20 mouse cellular contexts compared by ENCODE assay signal in the genomic region with DNA sequence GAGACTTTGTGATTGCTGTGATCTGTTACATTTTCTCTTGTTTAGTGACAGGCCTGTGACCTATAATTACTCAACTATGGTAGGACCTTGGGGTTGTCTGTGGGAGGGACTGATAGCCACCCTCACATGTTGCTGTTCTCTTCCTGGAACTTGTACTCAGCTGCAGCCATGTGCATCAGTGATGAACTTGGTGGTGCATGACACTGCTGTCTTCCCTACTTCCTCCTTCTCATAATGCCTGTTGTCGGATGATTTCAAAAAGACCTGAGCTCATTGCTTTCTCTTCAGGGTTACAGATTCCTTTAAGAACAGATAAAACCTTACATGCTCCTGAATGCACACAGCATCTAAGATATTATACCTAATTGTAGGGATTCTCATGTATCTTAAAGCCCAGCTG. TPM values are rescaled to one million over a fixed set of nuclear protein-coding genes. Genes with fewer than 3 reads are reported as not detected.
A peak's percentile ranks its signal among the peaks of the same experiment; 100 is the strongest.
DNase-seq lines count a peak whose midpoint lies in the region; ATAC-seq and TF ChIP-seq lines count a peak whose summit lies in the region.
"Had no signal": no experiment of that assay in that cellular context is flagged by ENCODE, and none has a peak within 500 bp of the region (broad histone marks: within the 10 kb centered on the region; RNA-seq: fewer than 3 reads in every experiment).

No protein-coding gene starts in this region.

- no peak overlapping the region for H3K4me3 ChIP-seq in bone marrow macrophage, adult 2 months (ENCODE audit: insufficient read depth, low read length)
- H3K4me3 ChIP-seq in megakaryocyte, embryonic 14.5 days (replicated peaks) = peak overlapping the region; percentile 85
- H3K4me3 ChIP-seq in hindbrain, embryonic 12.5 days = no peak overlapping the region
- H3K4me3 ChIP-seq in forebrain, embryonic 14.5 days (ENCODE audit: low read depth, low read length) = no peak overlapping the region
- H3K4me3 ChIP-seq: heart, embryonic 15.5 days; hindbrain, embryonic 15.5 days; lung, embryonic 15.5 days; midbrain, embryonic 13.5 days; myocyte; neural tube, embryonic 13.5 days had no signal

- WGBS in hindbrain, embryonic 12.5 days = 89% methylated on average over 1 of the region's 1 CpGs
- WGBS in forebrain, embryonic 14.5 days = 94% methylated on average over 1 of the region's 1 CpGs

- peaks cover 44% of the 10 kb centered on the region for H3K36me3 ChIP-seq in megakaryocyte, embryonic 14.5 days (replicated peaks; ENCODE audit: low read length)
- H3K36me3 ChIP-seq in hindbrain, embryonic 12.5 days = peaks cover 15% of the 10 kb centered on the region; the same call in 1 of the 2 replicates
- H3K36me3 ChIP-seq in forebrain, embryonic 14.5 days (ENCODE audit: control insufficient read depth, insufficient read depth, low read length) = peaks cover 19% of the 10 kb centered on the region; the same call in 1 of the 2 replicates

- no peaks in the 10 kb centered on the region for H3K9me3 ChIP-seq in megakaryocyte, embryonic 14.5 days
- H3K9me3 ChIP-seq in hindbrain, embryonic 12.5 days (replicated peaks) = no peaks in the 10 kb centered on the region
- no peaks in the 10 kb centered on the region for H3K9me3 ChIP-seq in forebrain, embryonic 14.5 days (replicated peaks; ENCODE audit: control insufficient read depth, low read length)
- H3K9me3 ChIP-seq: heart, embryonic 15.5 days; hindbrain, embryonic 15.5 days; lung, embryonic 15.5 days; midbrain, embryonic 13.5 days; neural tube, embryonic 13.5 days had no signal

- H3K9ac ChIP-seq in hindbrain, embryonic 12.5 days = no peak overlapping the region
- no peak overlapping the region for H3K9ac ChIP-seq in forebrain, embryonic 14.5 days (ENCODE audit: low read length)
- H3K9ac ChIP-seq: heart, embryonic 15.5 days; hindbrain, embryonic 15.5 days; liver, embryonic 14.5 days; lung, embryonic 15.5 days; midbrain, embryonic 13.5 days; neural tube, embryonic 13.5 days had no signal

- DNase-seq in 416B (ENCODE audit: low read depth) (peak; percentile 57), A20 (ENCODE audit: low read depth, low spot score) (peak; percentile 85)
- DNase-seq in urinary bladder, postnatal 10 days (ENCODE audit: low spot score) = no peak
- no peak for DNase-seq in forebrain, embryonic 14.5 days (ENCODE audit: low spot score)
- DNase-seq: adrenal gland, postnatal 14 days; cerebellum, adult 9-10 months; heart, postnatal 36 days; layer of hippocampus, adult 9-11 months had no signal

- no peak for TF ChIP-seq POLR2A in bone marrow macrophage, adult 2 months (IDR thresholded peaks at IDR 0.05; ENCODE audit: borderline replicate concordance, low read depth, low read length)

- no peak overlapping the region for H3K4me2 ChIP-seq in hindbrain, embryonic 12.5 days (replicated peaks)
- H3K4me2 ChIP-seq in forebrain, embryonic 14.5 days (ENCODE audit: low read length) = no peak overlapping the region
- H3K4me2 ChIP-seq: heart, embryonic 15.5 days; hindbrain, embryonic 15.5 days; lung, embryonic 15.5 days; midbrain, embryonic 13.5 days had no signal

- H3K4me1 ChIP-seq in bone marrow macrophage, adult 2 months (ENCODE audit: control insufficient read depth, insufficient read depth, low read length) = peaks cover 19% of the 10 kb centered on the region
- H3K4me1 ChIP-seq in megakaryocyte, embryonic 14.5 days = peaks cover 83% of the 10 kb centered on the region
- H3K4me1 ChIP-seq in hindbrain, embryonic 12.5 days = peaks cover 21% of the 10 kb centered on the region
- peaks cover 9% of the 10 kb centered on the region; the same call in 1 of the 2 replicates for H3K4me1 ChIP-seq in forebrain, embryonic 14.5 days (ENCODE audit: control insufficient read depth, insufficient read depth, low read length)

- peak overlapping the region; percentile 59 for H3K27ac ChIP-seq in bone marrow macrophage, adult 2 months (ENCODE audit: insufficient read depth, low read depth, low read length)
- H3K27ac ChIP-seq in hindbrain, embryonic 12.5 days = no peak overlapping the region
- H3K27ac ChIP-seq in forebrain, embryonic 14.5 days (ENCODE audit: low read depth, low read length) = no peak overlapping the region
- H3K27ac ChIP-seq: heart, embryonic 15.5 days; hindbrain, embryonic 15.5 days; liver, embryonic 14.5 days; lung, embryonic 15.5 days; midbrain, embryonic 13.5 days; neural tube, embryonic 13.5 days had no signal

- TF ChIP-seq CTCF in bone marrow macrophage, adult 2 months (IDR thresholded peaks at IDR 0.05; ENCODE audit: low read depth, low read length) = no peak

- H3K27me3 ChIP-seq in megakaryocyte, embryonic 14.5 days (replicated peaks) = no peaks in the 10 kb centered on the region
- H3K27me3 ChIP-seq in hindbrain, embryonic 12.5 days = no peaks in the 10 kb centered on the region
- H3K27me3 ChIP-seq in forebrain, embryonic 14.5 days (replicated peaks; ENCODE audit: control insufficient read depth, insufficient read depth, low read length) = no peaks in the 10 kb centered on the region
- H3K27me3 ChIP-seq: heart, embryonic 15.5 days; hindbrain, embryonic 15.5 days; lung, embryonic 15.5 days; midbrain, embryonic 13.5 days; neural tube, embryonic 13.5 days had no signal

- no peak for ATAC-seq in hindbrain, embryonic 12.5 days (ENCODE audit: low FRiP score)
- ATAC-seq in forebrain, embryonic 14.5 days = no peak
- ATAC-seq: CD4-positive, CD25-positive, alpha-beta regulatory T cell, adult 4 months; intestine, embryonic 16.5 days; midbrain, embryonic 13.5 days had no signal

RNA-seq across cellular contexts. Expression of gene Ttc33, which starts 2.7 kb away (rescaled TPM):
- 40.7 and 44.6 TPM in 2 replicates for polyA plus RNA-seq in bone marrow macrophage, adult 2 months (2012; ENCODE audit: insufficient read depth, insufficient read length, missing spikeins)
- polyA plus RNA-seq in megakaryocyte, embryonic 14.5 days (2012; ENCODE audit: insufficient read depth, low replicate concordance) = 18.4 TPM in 1 of 2 replicates, not detected in the other
- 45.8 and 48.0 TPM in 2 replicates for polyA plus RNA-seq in hindbrain, embryonic 12.5 days (2016; fragmentation: Nextera tagmentation; extraction: Ambion mirVana)
- polyA plus RNA-seq in forebrain, embryonic 14.5 days (2014; fragmentation: Nextera tagmentation; extraction: Ambion mirVana) = 65.6 and 75.5 TPM in 2 replicates

RNA-seq across cellular contexts. Expression of gene Prkaa1, which starts 44.4 kb away (rescaled TPM):
- polyA plus RNA-seq in bone marrow macrophage, adult 2 months (2012; ENCODE audit: insufficient read depth, insufficient read length, missing spikeins) = 29.3 and 31.6 TPM in 2 replicates
- 0.47 and 0.93 TPM in 2 replicates for polyA plus RNA-seq in megakaryocyte, embryonic 14.5 days (2012; ENCODE audit: insufficient read depth, low replicate concordance)
- polyA plus RNA-seq in hindbrain, embryonic 12.5 days (2016; fragmentation: Nextera tagmentation; extraction: Ambion mirVana) = 17.0 and 18.1 TPM in 2 replicates
- polyA plus RNA-seq in forebrain, embryonic 14.5 days (2014; fragmentation: Nextera tagmentation; extraction: Ambion mirVana) = 15.7 and 17.0 TPM in 2 replicates

RNA-seq across cellular contexts. Expression of gene Ptger4, which starts 56.0 kb away (rescaled TPM):
- polyA plus RNA-seq in bone marrow macrophage, adult 2 months (2012; ENCODE audit: insufficient read depth, insufficient read length, missing spikeins) = 28.6 and 32.5 TPM in 2 replicates
- 1.3 TPM in 1 of 2 replicates, not detected in the other for polyA plus RNA-seq in megakaryocyte, embryonic 14.5 days (2012; ENCODE audit: insufficient read depth, low replicate concordance)
- polyA plus RNA-seq in hindbrain, embryonic 12.5 days (2016; fragmentation: Nextera tagmentation; extraction: Ambion mirVana) = 2.1 and 2.4 TPM in 2 replicates
- polyA plus RNA-seq in forebrain, embryonic 14.5 days (2014; fragmentation: Nextera tagmentation; extraction: Ambion mirVana) = 0.42 and 0.51 TPM in 2 replicates

Comparison
In these comparisons a context has a peak if more than half of its experiments do, and no peak if none do; other contexts are left out.
1. DNase-seq: peak in 416B (single experiment) and A20 (single experiment); none in urinary bladder, postnatal 10 days (single experiment) and forebrain, embryonic 14.5 days (single experiment).